Mouse (Mus musculus): ENCODE measurements around the gene Cfap65. TPM values are rescaled to one million over a fixed set of nuclear protein-coding genes. Genes with fewer than 3 reads are reported as not detected.

Cfap65 gene
- total and polyA plus RNA-seq, 3 experiments = 0.04 TPM; not detected in 2

GRCm38 (mm10) chr1:74894966-74895365 is 40.4 kb downstream of the Cfap65 start:
- Histone ChIP-seq H3K9me3 (replicated peaks; ENCODE audit: low read length) (no peaks in the 10 kb centered on the region), H3K27ac (ENCODE audit: insufficient read depth, low read depth) (peak overlapping the region; percentile 13; the same call in 1 of the 2 replicates), H3K4me2 (ENCODE audit: insufficient read depth, low read depth, poor library complexity, severe bottlenecking) (peak overlapping the region; percentile 67), H3K4me3 (replicated peaks in 1 of 3; ENCODE audit: low read depth in 2 of 3, low read length in 2 of 3, poor library complexity in 1 of 3) (peak overlapping the region in 1 of 3 experiments; percentile 1), H3K36me3 (replicated peaks in 1 of 2; ENCODE audit: control insufficient read depth in 1 of 2, insufficient read depth in 1 of 2, low read length in 1 of 2) (no peaks in the 10 kb centered on the region), H3K79me2 (replicated peaks; ENCODE audit: control insufficient read depth, extremely low read depth, insufficient read depth, poor library complexity, severe bottlenecking) (no peaks in the 10 kb centered on the region), H3K27me3 (replicated peaks) (peaks cover 27% of the 10 kb centered on the region), H3K4me1 (ENCODE audit: control insufficient read depth in 1 of 2, insufficient read depth in 2 of 2) (peaks cover 40 to 80% of the 10 kb centered on the region in 2 experiments), H3K9ac (ENCODE audit: insufficient read depth, low read depth) (no peak overlapping the region)
- TF ChIP-seq TBP (conservative IDR thresholded peaks at IDR 0.05; ENCODE audit: low read depth, low read length) (no peak), MAZ (IDR thresholded peaks at IDR 0.05; ENCODE audit: low read depth, low read length) (peak; percentile 64; the same call in 1 of the 2 replicates), TCF12 (IDR thresholded peaks at IDR 0.05; ENCODE audit: low read depth, low read length) (0 out of 2 replicates have a peak, but pooled peaks have one; percentile 5), BHLHE40 (IDR thresholded peaks at IDR 0.05; ENCODE audit: low read depth, low read length) (no peak), UBTF (IDR thresholded peaks at IDR 0.05; ENCODE audit: low read depth, low read length) (no peak), ELF1 (IDR thresholded peaks at IDR 0.05; ENCODE audit: low read depth, low read length) (no peak), SMC3 (IDR thresholded peaks at IDR 0.05; ENCODE audit: low read depth, low read length) (peak; percentile 33), SIN3A (IDR thresholded peaks at IDR 0.05; ENCODE audit: low read length) (no peak), JUND (conservative IDR thresholded peaks at IDR 0.05; ENCODE audit: low read depth, low read length) (no peak), RAD21 (IDR thresholded peaks at IDR 0.05; ENCODE audit: low read depth, low read length) (peak; percentile 26), CTCF (conservative IDR thresholded peaks at IDR 0.05 in 1 of 2, IDR thresholded peaks at IDR 0.05 in 1 of 2; ENCODE audit: low read depth in 2 of 2, low read length in 2 of 2) (peak in 1 of 2 experiments; percentile 71; a peak in 2 of 4 replicates), MXI1 (IDR thresholded peaks at IDR 0.05; ENCODE audit: low read depth, low read length) (no peak), MYC (IDR thresholded peaks at IDR 0.05; ENCODE audit: low read depth, low read length) (no peak), MEF2A (IDR thresholded peaks at IDR 0.05; ENCODE audit: borderline replicate concordance, low read depth, low read length) (peak; percentile 82; the same call in 1 of the 2 replicates), EP300 (IDR thresholded peaks at IDR 0.05; ENCODE audit: low read length) (no peak)
- dilution Hi-C loops (cut with MboI; ENCODE audit: extremely low pct_ligation_motif_present, extremely low pct_unique_long_range_greater_than_20kb, low sequenced_read_pairs) (no loop called here), in situ Hi-C loops (cut with MboI; ENCODE audit: low pct_ligation_motif_present, low pct_unique_long_range_greater_than_20kb, low sequenced_read_pairs) (no loop called here)
- peak; percentile 74 for DNase-seq (ENCODE audit: extremely low read depth)

GRCm38 (mm10) chr1:74893134-74893855 is 42.1 kb downstream of the Cfap65 start, which contains the start of gene Cryba2:
TSS of gene Cryba2 (minus strand) at chr1:74893143.
- H3K9ac ChIP-seq (ENCODE audit: insufficient read depth, low read depth) = no peak within 1 kb of the TSS
- peak within 1 kb of the TSS; percentile 27; the same call in 1 of the 2 replicates for H3K4me2 ChIP-seq (ENCODE audit: insufficient read depth, low read depth, poor library complexity, severe bottlenecking)
- in situ Hi-C loops (cut with MboI; ENCODE audit: low pct_ligation_motif_present, low pct_unique_long_range_greater_than_20kb, low sequenced_read_pairs) (no loop called here), dilution Hi-C loops (cut with MboI; ENCODE audit: extremely low pct_ligation_motif_present, extremely low pct_unique_long_range_greater_than_20kb, low sequenced_read_pairs) (no loop called here)
- no peak within 1 kb of the TSS for H3K4me3 ChIP-seq (replicated peaks in 1 of 3; ENCODE audit: low read depth in 2 of 3, low read length in 2 of 3, poor library complexity in 1 of 3)
- H3K27me3 ChIP-seq (replicated peaks) = peaks cover 23% of the 10 kb centered on the region
- no peaks in the 10 kb centered on the region for H3K79me2 ChIP-seq (replicated peaks; ENCODE audit: control insufficient read depth, extremely low read depth, insufficient read depth, poor library complexity, severe bottlenecking)
- no peaks in the 10 kb centered on the region for H3K36me3 ChIP-seq (replicated peaks in 1 of 2; ENCODE audit: control insufficient read depth in 1 of 2, insufficient read depth in 1 of 2, low read length in 1 of 2)
- peaks cover 31 to 63% of the 10 kb centered on the region in 2 experiments for H3K4me1 ChIP-seq (ENCODE audit: control insufficient read depth in 1 of 2, insufficient read depth in 2 of 2)
- no peaks in the 10 kb centered on the region for H3K9me3 ChIP-seq (replicated peaks; ENCODE audit: low read length)
- no peak within 1 kb of the TSS for H3K27ac ChIP-seq (ENCODE audit: insufficient read depth, low read depth)
- TF ChIP-seq IRF4 (IDR thresholded peaks at IDR 0.05; ENCODE audit: low read depth, low read length) (0 out of 2 replicates have a peak, but pooled peaks have one; percentile 16), TCF12 (IDR thresholded peaks at IDR 0.05; ENCODE audit: low read depth, low read length) (no peak), POLR2A (IDR thresholded peaks at IDR 0.05; ENCODE audit: low read depth, low read length) (no peak), RAD21 (IDR thresholded peaks at IDR 0.05; ENCODE audit: low read depth, low read length) (peak; percentile 46), JUN (IDR thresholded peaks at IDR 0.05; ENCODE audit: insufficient read depth, low read depth, low read length) (no peak), SMC3 (IDR thresholded peaks at IDR 0.05; ENCODE audit: low read depth, low read length) (peak; percentile 74), CTCF (conservative IDR thresholded peaks at IDR 0.05 in 1 of 2, IDR thresholded peaks at IDR 0.05 in 1 of 2; ENCODE audit: low read depth in 2 of 2, low read length in 2 of 2) (peak; percentile 51 to 82), USF2 (conservative IDR thresholded peaks at IDR 0.05; ENCODE audit: low read depth, low read length) (no peak), HCFC1 (IDR thresholded peaks at IDR 0.05; ENCODE audit: low read depth, low read length) (no peak), MXI1 (IDR thresholded peaks at IDR 0.05; ENCODE audit: low read depth, low read length) (no peak), EP300 (IDR thresholded peaks at IDR 0.05; ENCODE audit: low read length) (no peak)
- DNase-seq (ENCODE audit: extremely low read depth) = no peak
